Mouse (Mus musculus): ENCODE results near the gene Dnah7c.

The Dnah7c gene

GRCm38 (mm10) chr1:46854036-46854900 is 428.9 kb downstream of the Dnah7c start:
- no peak for DNase-seq (ENCODE audit: low spot score in 2 of 2)

GRCm38 (mm10) chr1:46856498-46856897 is 431.1 kb downstream of the Dnah7c start:
- DNase-seq (ENCODE audit: low spot score in 2 of 2): no peak

Measured in frontal cortex, postnatal 25 days (tissue).